Mouse (Mus musculus) C2C12 (cell line): Measurements from ENCODE around the gene Actr5.

Experiments
- CTCF ChIP-seq: IDR thresholded peaks from one replicate; pipeline ENCODE4 v1.5.1; 2011; ENCODE audit not compliant: control insufficient read depth, insufficient read depth, insufficient read length
- MAX ChIP-seq: IDR thresholded peaks from one replicate; pipeline ENCODE4 v1.6.1; 2011; ENCODE audit warnings: mild to moderate bottlenecking, control low read depth
- MYOD1 ChIP-seq: IDR thresholded peaks from one replicate; pipeline ENCODE4 v1.6.1; 2011; ENCODE audit warnings: low read depth; ENCODE audit not compliant: control insufficient read depth, insufficient read length

DNA sequence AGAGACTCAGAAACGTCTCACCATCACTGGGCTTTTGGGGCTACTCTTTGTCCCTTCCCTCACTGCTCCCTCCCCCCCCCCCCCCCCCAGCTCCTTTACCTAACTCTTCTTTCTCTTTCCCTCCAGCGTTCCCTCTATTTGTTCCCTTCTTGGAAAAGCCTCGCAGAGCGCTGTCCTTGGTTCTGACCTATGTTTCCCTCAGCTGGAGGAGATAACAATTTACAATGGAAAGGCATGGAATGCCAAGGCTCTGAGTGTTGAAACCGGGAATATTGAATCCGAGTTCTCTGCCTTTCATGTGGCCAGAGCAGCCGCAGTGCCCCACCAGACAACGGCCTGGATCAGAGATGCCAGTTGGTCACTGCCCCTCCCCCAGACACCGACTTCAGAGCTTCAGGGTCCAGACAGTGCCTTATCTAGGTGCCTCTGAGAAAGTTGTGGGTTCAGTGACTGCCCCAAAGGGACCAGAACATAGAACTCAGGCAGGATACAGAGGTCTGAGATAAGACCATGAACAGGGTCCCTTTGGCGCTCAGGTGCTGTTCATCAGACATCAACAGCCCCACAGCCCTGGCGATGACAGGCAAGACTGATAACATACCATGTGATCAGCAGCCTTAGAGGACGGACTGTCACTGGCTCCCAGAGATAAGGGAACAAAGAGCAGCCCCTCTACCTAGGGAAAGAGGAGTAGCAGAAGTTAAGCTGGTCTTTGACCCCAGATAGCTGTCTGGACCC lies 39.9 kb upstream of the Actr5 start:
- TF ChIP-seq MYOD1 (no peak), CTCF (no peak), MAX (no peak)
